Mouse (Mus musculus) embryonic fibroblast, embryonic 13.5 days (primary cell): Measurements from ENCODE around the gene Ube4b.

ENCODE experiments used
- CTCF ChIP-seq: IDR thresholded peaks from 2 replicates; pipeline ENCODE4 v1.5.1; 2011; ENCODE audit warnings: mild to moderate bottlenecking, control low read depth, low read length, moderate library complexity, borderline replicate concordance; ENCODE audit not compliant: insufficient read depth
- POLR2A ChIP-seq: IDR thresholded peaks from 2 replicates; pipeline ENCODE4 v1.6.1; 2011; ENCODE audit warnings: low read depth, mild to moderate bottlenecking, control low read depth, low read length, moderate library complexity

- TF ChIP-seq CTCF (no peak), POLR2A (no peak)
Measured at GRCm38 (mm10) chr4:149417854-149418365, 8.6 kb downstream of the Ube4b start.
